9 mouse cellular contexts compared by ENCODE assay signal in the genomic region with DNA sequence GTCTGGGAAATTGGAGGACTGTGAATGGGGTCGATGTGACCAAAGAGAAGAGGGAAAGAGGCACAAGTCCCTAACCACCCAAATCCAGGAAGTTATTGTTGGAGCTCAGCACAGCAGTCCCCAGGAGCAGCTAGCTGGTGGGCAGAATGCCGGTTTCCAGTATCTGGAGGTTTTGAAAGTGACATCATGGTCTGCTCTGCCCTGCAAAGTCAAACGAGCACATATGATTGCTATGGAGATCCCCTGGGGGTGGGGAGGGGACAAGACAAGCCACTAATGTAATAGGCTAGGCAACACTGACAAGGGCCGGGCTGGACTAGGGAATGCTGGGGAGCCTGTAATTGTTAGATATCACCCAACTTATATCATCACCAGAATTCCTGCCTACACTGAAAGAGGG. TPM values are rescaled to one million over a fixed set of nuclear protein-coding genes. Genes with fewer than 3 reads are reported as not detected.
DNase-seq lines count a peak whose midpoint lies in the region; ATAC-seq lines count a peak whose summit lies in the region.
"Had no signal": no experiment of that assay in that cellular context is flagged by ENCODE, and none has a peak within 500 bp of the region (broad histone marks: within the 10 kb centered on the region; RNA-seq: fewer than 3 reads in every experiment).

No protein-coding gene starts in this region.

- ATAC-seq in hindbrain, embryonic 12.5 days (ENCODE audit: low FRiP score): peak; percentile 46
- no peak for ATAC-seq in activated CD4-positive, CD25-positive, alpha-beta regulatory T cell, adult 4 months

- peaks cover 29% of the 10 kb centered on the region for H3K4me1 ChIP-seq in hindbrain, embryonic 12.5 days

- H3K27ac ChIP-seq in hindbrain, embryonic 12.5 days: 0 out of 2 replicates have a peak overlapping the region, but pooled peaks have one; percentile 17

- H3K9me3 ChIP-seq in hindbrain, embryonic 12.5 days (replicated peaks): no peaks in the 10 kb centered on the region

- no peak overlapping the region for H3K4me3 ChIP-seq in hindbrain, embryonic 12.5 days

- H3K4me2 ChIP-seq in hindbrain, embryonic 12.5 days (replicated peaks): no peak overlapping the region

- WGBS in hindbrain, embryonic 12.5 days: 25% methylated on average over 4 of the region's 4 CpGs

- H3K9ac ChIP-seq in hindbrain, embryonic 12.5 days: no peak overlapping the region

- H3K36me3 ChIP-seq in hindbrain, embryonic 12.5 days: no peaks in the 10 kb centered on the region

- no peaks in the 10 kb centered on the region for H3K27me3 ChIP-seq in hindbrain, embryonic 12.5 days

- DNase-seq in embryo, embryonic 10.5 days (ENCODE audit: low spot score): peak; percentile 23
- DNase-seq in embryo, embryonic 9.5 days (ENCODE audit: extremely low spot score): no peak
- DNase-seq in MN1 (ENCODE audit: low spot score): peak; percentile 75
- peak; percentile 26 for DNase-seq in gastrocnemius, postnatal 10 days
- DNase-seq in urinary bladder, postnatal 14 days (ENCODE audit: low spot score): no peak
- no peak for DNase-seq in T-cell, adult 2 months (ENCODE audit: low spot score)
- DNase-seq: thymus, postnatal 4 days had no signal

RNA-seq across cellular contexts. Expression of gene Otoa, which starts 4.0 kb away (rescaled TPM):
- total RNA-seq in gastrocnemius, postnatal 10 days (2021): 1 to 10 TPM; 1.0 to 1.5 TPM
- 0.56 and 2.3 TPM in 2 replicates for polyA plus RNA-seq in hindbrain, embryonic 12.5 days (2016; fragmentation: Nextera tagmentation; extraction: Ambion mirVana)
- not detected for polyA plus RNA-seq in activated CD4-positive, CD25-positive, alpha-beta regulatory T cell, adult 4 months (2017; shearing (Covaris generic))

RNA-seq across cellular contexts. Expression of gene Igsf6, which starts 11.1 kb away (rescaled TPM):
- total RNA-seq in gastrocnemius, postnatal 10 days (2021): 1 to 10 TPM in 1 of 2 experiments, under 1 TPM in 1; 0.78 to 1.5 TPM
- polyA plus RNA-seq in hindbrain, embryonic 12.5 days (2016; fragmentation: Nextera tagmentation; extraction: Ambion mirVana): 0.88 and 1.3 TPM in 2 replicates
- under 1 TPM; 0.15 to 0.85 TPM for polyA plus RNA-seq in activated CD4-positive, CD25-positive, alpha-beta regulatory T cell, adult 4 months (2017; shearing (Covaris generic))

RNA-seq across cellular contexts. Expression of gene Mettl9, which starts 51.3 kb away (rescaled TPM):
- total RNA-seq in gastrocnemius, postnatal 10 days (2021): 10 to 100 TPM; 41.8 to 48.8 TPM
- polyA plus RNA-seq in hindbrain, embryonic 12.5 days (2016; fragmentation: Nextera tagmentation; extraction: Ambion mirVana): 232 and 238 TPM in 2 replicates
- 1 to 10 TPM; 8.2 to 8.3 TPM for polyA plus RNA-seq in activated CD4-positive, CD25-positive, alpha-beta regulatory T cell, adult 4 months (2017; shearing (Covaris generic))

Comparison
In these comparisons a context has a peak if more than half of its experiments do, and no peak if none do; other contexts are left out.
1. DNase-seq: peak in embryo, embryonic 10.5 days (single experiment), MN1 (single experiment) and gastrocnemius, postnatal 10 days (single experiment); none in embryo, embryonic 9.5 days (single experiment), urinary bladder, postnatal 14 days (single experiment) and T-cell, adult 2 months (single experiment).
2. RNA of gene Mettl9, which starts 51.3 kb away (polyA plus RNA-seq): 232 to 238 TPM in hindbrain, embryonic 12.5 days; 8.2 to 8.3 TPM in activated CD4-positive, CD25-positive, alpha-beta regulatory T cell, adult 4 months; every median in the first group is over 10 times any median in the second.